Mouse (Mus musculus): ENCODE data around the gene Olfr91.
A peak's percentile ranks its signal among the peaks of the same experiment; 100 is the strongest.

Gene Olfr91

DNA sequence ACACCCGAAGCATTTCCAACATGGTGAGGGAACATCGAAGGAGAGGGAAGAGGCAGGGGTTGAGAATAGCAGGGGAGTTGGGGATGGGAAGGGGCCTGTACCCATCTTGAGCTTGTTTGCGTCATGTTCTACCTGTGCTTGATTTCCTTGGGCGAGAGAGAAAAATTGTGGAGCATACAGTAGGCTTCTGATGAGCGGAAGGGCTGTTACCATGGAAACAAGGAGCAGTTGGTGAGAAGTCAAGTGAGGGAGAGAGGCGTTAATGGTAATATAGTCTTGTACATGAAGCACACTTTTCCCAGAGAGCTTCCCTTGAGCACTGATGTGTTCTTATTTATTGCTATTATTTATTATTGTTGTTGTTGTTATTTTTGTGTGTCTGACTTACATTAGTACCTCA is 41.1 kb downstream of the Olfr91 start:
- no peak for DNase-seq

DNA sequence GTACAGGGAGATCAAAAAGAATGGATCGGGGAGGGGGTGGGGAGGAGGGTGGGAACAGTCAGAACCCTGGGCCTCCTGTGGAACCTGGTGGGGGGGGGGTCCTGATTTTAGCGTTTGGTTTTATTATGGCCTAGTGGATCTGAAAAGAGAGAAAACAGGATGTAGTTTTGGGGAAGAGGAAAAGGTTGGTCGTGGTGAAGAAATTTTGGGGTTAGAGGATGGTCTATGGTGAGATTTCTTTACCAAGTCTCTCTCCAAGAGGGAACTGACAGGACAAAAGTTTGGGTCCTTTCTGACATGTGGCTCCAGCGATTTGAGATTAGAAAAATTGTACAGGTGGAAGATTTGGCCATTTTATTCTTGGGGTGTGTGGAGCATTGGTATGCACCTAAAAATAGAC is 46.3 kb downstream of the Olfr91 start:
- no peak for DNase-seq

- DNase-seq: no peak
Measured at GRCm38 (mm10) chr17:37050876-37051275, 47.2 kb downstream of the Olfr91 start.

GRCm38 (mm10) chr17:37050399-37050798 is 47.7 kb downstream of the Olfr91 start:
- peak; percentile 94 for DNase-seq

DNA sequence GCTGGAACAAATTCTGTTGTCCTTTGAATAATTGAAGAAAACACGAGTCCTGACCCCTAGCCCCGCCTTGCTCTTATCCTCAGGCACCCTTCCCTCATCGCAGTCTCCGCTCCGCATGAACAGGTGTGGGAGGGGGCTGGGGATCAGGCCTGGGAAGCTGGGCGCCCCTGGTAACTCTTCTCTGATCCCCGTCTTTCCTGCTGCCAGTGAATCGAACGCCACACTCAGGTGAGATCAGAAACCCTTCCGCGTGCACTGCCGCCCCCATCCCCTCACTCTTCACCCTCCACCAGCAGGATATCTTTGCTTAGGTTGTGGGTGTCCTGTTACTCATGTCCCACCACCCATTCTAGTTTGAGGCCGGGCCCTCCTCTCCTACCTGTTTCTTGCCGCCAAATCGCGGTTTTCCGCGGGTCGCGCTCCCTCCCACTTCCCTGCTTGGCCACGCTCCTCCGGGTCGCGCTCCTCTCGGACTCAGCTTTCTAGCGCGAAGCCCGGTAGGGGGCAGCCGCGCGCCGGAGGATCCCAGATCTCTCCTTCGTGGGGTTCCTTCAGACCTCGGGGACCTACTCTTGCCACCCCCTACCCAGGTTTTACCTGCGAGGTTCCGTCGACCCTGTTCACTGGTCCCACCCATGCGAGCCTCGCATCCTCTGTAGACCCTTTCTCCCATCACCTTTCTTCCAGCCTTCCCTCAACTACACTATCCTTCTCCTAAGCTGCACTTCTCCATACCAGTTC is 48.3 kb downstream of the Olfr91 start:
- DNase-seq: peak; percentile 87

DNA sequence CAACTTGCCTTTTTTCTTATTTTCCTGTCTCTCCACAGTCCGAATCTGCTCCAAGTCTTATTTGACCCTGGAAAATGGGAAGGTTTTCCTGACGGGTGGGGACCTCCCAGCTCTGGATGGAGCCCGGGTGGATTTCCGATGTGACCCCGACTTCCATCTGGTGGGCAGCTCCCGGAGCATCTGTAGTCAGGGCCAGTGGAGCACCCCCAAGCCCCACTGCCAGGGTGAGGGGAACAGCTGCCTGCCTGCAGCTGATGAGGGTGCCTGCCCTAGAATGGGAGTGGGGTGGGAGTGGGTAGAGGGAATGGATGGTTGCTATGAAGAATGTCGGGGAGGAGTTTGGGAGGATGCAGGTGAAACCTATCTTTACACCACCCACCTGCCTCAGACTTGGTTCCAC is 49.7 kb downstream of the Olfr91 start:
- peak; percentile 74 for DNase-seq

DNA sequence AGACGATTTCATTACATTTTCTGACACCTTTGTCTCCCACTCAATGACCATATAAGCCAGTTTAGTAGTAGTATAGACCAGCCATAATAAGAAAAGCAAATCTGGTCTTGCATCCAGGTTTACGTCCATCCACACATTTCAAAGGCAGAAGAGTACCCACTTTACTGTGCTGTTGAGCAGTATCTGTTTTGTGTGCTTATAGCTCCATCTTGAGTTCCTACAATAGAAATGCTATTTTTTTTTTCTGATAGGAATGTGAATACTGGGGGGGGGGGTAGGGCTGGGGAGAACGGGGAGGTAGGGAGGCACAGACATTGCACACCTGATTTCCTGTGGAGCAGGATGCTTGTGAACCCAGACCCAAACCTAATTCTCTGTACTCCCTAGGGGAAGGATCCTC is 50.1 kb downstream of the Olfr91 start:
- DNase-seq: no peak

DNA sequence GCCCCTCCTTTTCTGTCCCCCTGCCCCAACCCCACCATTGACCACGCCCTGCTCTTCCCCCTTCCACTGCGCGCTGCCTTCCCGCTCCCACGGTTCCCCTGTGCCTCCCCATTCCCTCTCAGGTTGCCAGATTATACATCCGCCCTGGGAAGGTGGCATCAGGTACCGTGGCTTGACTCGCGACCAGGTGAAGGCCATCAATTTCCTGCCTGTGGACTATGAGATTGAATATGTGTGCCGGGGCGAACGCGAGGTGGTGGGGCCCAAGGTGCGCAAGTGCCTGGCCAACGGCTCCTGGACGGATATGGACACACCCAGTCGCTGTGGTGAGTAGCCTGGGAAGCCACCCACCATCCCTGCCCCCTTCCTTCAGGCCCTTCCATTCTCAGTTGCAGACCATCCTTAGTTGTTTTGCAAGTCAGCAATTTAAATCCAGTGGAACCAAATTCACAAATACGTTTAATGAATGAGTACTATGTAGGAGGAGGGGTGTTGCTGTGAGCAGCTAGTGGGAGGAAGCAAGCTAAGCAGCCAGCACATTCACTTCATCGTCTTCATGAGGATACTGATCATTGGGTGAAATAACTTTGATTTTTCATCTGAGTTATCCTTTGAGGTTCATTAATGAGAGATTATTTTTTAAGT is 50.6 kb downstream of the Olfr91 start:
- DNase-seq: peak; percentile 72

GRCm38 (mm10) chr17:37046312-37047112 is 51.6 kb downstream of the Olfr91 start:
- peak; percentile 87 for DNase-seq

- DNase-seq: peak; percentile 91
Measured at GRCm38 (mm10) chr17:37045611-37046311, 52.3 kb downstream of the Olfr91 start, which contains the start of gene Gabbr1. Gabbr1 (plus strand) TSS chr17:37045966.

GRCm38 (mm10) chr17:37044651-37045244 is 53.3 kb downstream of the Olfr91 start:
- no peak for DNase-seq

Measured in cerebellum, adult 9-11 months (tissue).